Mouse (Mus musculus) monocyte, adult 2 months (primary cell): Measurements from ENCODE around the gene A830005F24Rik.

ENCODE experiments used
- DNase-seq, 2 experiments: peaks; one replicate each; pipeline ENCODE4 v3.0.0; 2022; ENCODE audit warnings: low spot score in 2 of 2, low read depth in 1 of 2

The A830005F24Rik gene

GRCm38 (mm10) chr13:48544867-48545266, 31.5 kb downstream of the A830005F24Rik start:
- DNase-seq, result no peak

- peak; percentile 81 to 89 for DNase-seq
These were observed 32.3 kb downstream of the A830005F24Rik start for GRCm38 (mm10) chr13:48545476-48546281.

GRCm38 (mm10) chr13:48546330-48546917, 33.1 kb downstream of the A830005F24Rik start:
- peak; percentile 99 to 100 for DNase-seq

GRCm38 (mm10) chr13:48547623-48548022, 34.3 kb downstream of the A830005F24Rik start:
- DNase-seq, result no peak

- no peak for DNase-seq
These were observed 34.9 kb downstream of the A830005F24Rik start for GRCm38 (mm10) chr13:48548296-48548695.

- DNase-seq, result peak; percentile 18 to 25
These were observed 39.1 kb downstream of the A830005F24Rik start for GRCm38 (mm10) chr13:48552181-48553090.

- DNase-seq, result no peak
These were observed 40.1 kb downstream of the A830005F24Rik start for GRCm38 (mm10) chr13:48553511-48553910.

GRCm38 (mm10) chr13:48554552-48554951, 41.2 kb downstream of the A830005F24Rik start:
- no peak for DNase-seq

GRCm38 (mm10) chr13:48555976-48556375, 42.6 kb downstream of the A830005F24Rik start:
- DNase-seq, result no peak

GRCm38 (mm10) chr13:48561481-48561880, 48.1 kb downstream of the A830005F24Rik start:
- DNase-seq, result no peak

- DNase-seq, result no peak
These were observed 49.0 kb downstream of the A830005F24Rik start for GRCm38 (mm10) chr13:48562336-48562735.
